Mouse (Mus musculus): ENCODE data around the gene Myo10. TPM values are rescaled to one million over a fixed set of nuclear protein-coding genes. Genes with fewer than 3 reads are reported as not detected.

Gene Myo10
- polyA plus RNA-seq, 1 experiment from 2014 or later, result 7.1 TPM

DNA sequence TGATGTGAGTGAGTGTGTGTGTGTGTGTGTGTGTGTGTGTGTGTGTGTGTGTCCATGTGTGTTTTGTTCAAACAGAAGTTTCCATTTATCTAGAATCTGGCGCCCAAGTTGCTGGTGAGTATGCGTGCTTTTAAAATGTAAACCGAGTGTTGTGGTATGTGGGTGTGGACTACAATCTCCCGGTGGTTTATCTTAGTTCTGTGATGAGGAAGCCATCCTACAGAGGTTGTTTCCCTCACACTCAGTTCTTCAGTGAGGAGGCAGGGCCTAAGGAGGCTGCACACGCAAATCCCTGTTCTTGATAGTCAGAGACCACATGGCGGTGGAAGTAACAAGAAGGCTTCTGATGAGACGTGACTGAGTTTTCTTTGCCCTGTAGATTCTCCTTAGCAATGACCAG is 73.6 kb downstream of the Myo10 start:
- no peak for ATAC-seq
- 37% methylated on average over 7 of the region's 7 CpGs for WGBS (ENCODE audit: insufficient replicate concordance)
- Histone ChIP-seq H3K9ac (no peak overlapping the region), H3K4me2 (no peak overlapping the region), H3K36me3 (no peaks in the 10 kb centered on the region), H3K27ac (no peak overlapping the region), H3K27me3 (replicated peaks) (no peaks in the 10 kb centered on the region), H3K9me3 (replicated peaks) (no peaks in the 10 kb centered on the region), H3K4me3 (no peak overlapping the region), H3K4me1 (peaks cover 16% of the 10 kb centered on the region)

DNA sequence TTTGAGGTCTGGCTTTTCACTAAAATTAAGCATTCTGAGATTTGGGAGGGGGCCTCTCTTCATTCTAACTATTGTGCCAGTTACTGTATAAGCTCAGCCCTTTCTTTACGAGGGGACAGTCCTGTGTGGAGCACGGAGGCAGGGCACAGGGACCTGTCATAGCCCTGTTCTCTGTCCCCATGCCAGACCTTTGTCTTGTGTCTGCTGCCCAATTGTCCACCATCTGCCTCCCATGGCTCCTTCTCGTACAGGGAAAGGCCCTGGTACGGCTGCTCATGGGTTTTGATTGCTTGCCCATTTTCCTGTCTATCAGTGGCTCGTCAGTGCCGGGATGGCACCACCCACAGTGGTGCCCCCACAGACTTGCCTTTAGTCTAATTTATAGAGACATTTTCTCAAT is 74.3 kb downstream of the Myo10 start:
- Histone ChIP-seq H3K27ac (no peak overlapping the region), H3K4me1 (peaks cover 16% of the 10 kb centered on the region), H3K9ac (no peak overlapping the region), H3K36me3 (peaks cover 3% of the 10 kb centered on the region; the same call in 1 of the 2 replicates), H3K4me2 (no peak overlapping the region), H3K4me3 (no peak overlapping the region), H3K27me3 (replicated peaks) (no peaks in the 10 kb centered on the region), H3K9me3 (replicated peaks) (no peaks in the 10 kb centered on the region)
- WGBS (ENCODE audit: insufficient replicate concordance), result 77% methylated on average over 6 of the region's 6 CpGs
- no peak for ATAC-seq

DNA sequence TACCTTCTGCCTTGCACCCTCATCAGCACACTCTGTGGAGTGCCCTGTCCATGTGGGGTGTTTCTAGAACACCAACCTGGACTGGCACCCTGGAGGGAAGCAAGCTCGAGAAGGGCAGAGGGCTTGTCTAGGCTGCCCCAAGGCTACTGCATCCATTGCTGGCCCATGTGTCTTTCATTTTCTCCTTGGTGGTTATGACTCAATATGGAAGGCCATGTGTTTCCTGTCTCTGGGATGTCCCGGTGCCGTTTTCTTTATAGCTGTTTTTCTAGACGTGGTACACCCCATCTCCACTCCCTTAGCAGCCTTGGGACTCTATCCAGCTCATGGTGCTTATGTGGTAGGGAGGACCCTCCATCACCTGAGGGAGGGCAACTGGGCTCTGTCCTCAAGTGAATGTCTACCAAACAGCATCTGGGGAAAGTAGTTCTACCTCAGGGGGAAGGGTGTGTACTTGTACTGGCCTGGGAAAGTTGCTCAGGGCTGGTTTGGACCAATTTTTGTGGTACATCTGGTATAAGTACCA is 76.8 kb downstream of the Myo10 start:
- Histone ChIP-seq H3K4me2 (no peak overlapping the region), H3K4me1 (peaks cover 7% of the 10 kb centered on the region; the same call in 1 of the 2 replicates), H3K27ac (no peak overlapping the region), H3K27me3 (replicated peaks) (no peaks in the 10 kb centered on the region), H3K36me3 (peaks cover 16% of the 10 kb centered on the region), H3K4me3 (no peak overlapping the region), H3K9ac (no peak overlapping the region), H3K9me3 (replicated peaks) (no peaks in the 10 kb centered on the region; the same call in 1 of the 2 replicates)
- WGBS (ENCODE audit: insufficient replicate concordance), result 38% methylated on average over 4 of the region's 4 CpGs
- ATAC-seq, result no peak

- no peak for ATAC-seq
These were observed 80.3 kb downstream of the Myo10 start for GRCm38 (mm10) chr15:25702602-25703001.

GRCm38 (mm10) chr15:25704809-25705585 is 82.7 kb downstream of the Myo10 start:
- H3K4me3 ChIP-seq, result no peak overlapping the region
- H3K4me2 ChIP-seq, result no peak overlapping the region
- 84% methylated on average over 11 of the region's 11 CpGs for WGBS (ENCODE audit: insufficient replicate concordance)
- no peak overlapping the region for H3K27ac ChIP-seq
- no peaks in the 10 kb centered on the region; the same call in 1 of the 2 replicates for H3K9me3 ChIP-seq (replicated peaks)
- no peaks in the 10 kb centered on the region for H3K27me3 ChIP-seq (replicated peaks)
- H3K4me1 ChIP-seq, result no peaks in the 10 kb centered on the region
- peaks cover 19% of the 10 kb centered on the region for H3K36me3 ChIP-seq
- ATAC-seq, result no peak
- no peak overlapping the region for H3K9ac ChIP-seq

More at GRCm38 (mm10) chr15:25702602-25703001, 80.3 kb downstream of the Myo10 start:
- Histone ChIP-seq H3K4me3 (no peak overlapping the region), H3K36me3 (peaks cover 19% of the 10 kb centered on the region), H3K4me1 (no peaks in the 10 kb centered on the region), H3K9me3 (replicated peaks) (no peaks in the 10 kb centered on the region; the same call in 1 of the 2 replicates), H3K4me2 (no peak overlapping the region), H3K9ac (no peak overlapping the region), H3K27ac (no peak overlapping the region), H3K27me3 (replicated peaks) (no peaks in the 10 kb centered on the region)
- 89% methylated on average over 5 of the region's 5 CpGs for WGBS (ENCODE audit: insufficient replicate concordance)

GRCm38 (mm10) chr15:25706874-25707554 is 84.7 kb downstream of the Myo10 start:
- Histone ChIP-seq H3K9ac (no peak overlapping the region), H3K27me3 (replicated peaks) (no peaks in the 10 kb centered on the region), H3K27ac (no peak overlapping the region), H3K4me3 (no peak overlapping the region), H3K9me3 (replicated peaks) (no peaks in the 10 kb centered on the region; the same call in 1 of the 2 replicates), H3K4me1 (no peaks in the 10 kb centered on the region), H3K36me3 (peaks cover 14% of the 10 kb centered on the region), H3K4me2 (no peak overlapping the region)
- WGBS (ENCODE audit: insufficient replicate concordance), result 76% methylated on average over 19 of the region's 19 CpGs
- ATAC-seq, result no peak

DNA sequence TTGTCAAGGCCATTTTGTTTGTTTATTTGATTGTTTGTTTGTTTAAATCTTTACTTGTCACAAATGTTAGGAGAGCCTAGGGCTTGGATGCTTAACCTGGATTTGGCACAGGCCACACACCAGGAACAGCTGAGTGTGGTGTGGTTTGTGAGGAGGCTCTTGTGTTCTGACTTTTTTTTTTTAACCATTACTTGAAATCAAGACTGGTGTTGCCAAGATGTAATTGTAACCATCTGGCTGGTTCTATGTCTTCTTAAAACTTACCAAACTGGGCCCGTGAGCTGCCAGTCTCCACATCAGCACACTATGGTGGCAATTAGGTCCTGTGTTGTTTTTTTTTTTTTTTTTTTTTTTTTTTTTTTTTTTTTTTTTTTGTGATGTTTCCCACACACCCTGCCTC is 85.6 kb downstream of the Myo10 start:
- H3K9me3 ChIP-seq (replicated peaks), result no peaks in the 10 kb centered on the region
- H3K36me3 ChIP-seq, result peaks cover 5% of the 10 kb centered on the region; the same call in 1 of the 2 replicates
- H3K9ac ChIP-seq, result no peak overlapping the region
- ATAC-seq, result no peak
- no peaks in the 10 kb centered on the region for H3K4me1 ChIP-seq
- H3K27me3 ChIP-seq (replicated peaks), result no peaks in the 10 kb centered on the region
- H3K27ac ChIP-seq, result no peak overlapping the region
- no peak overlapping the region for H3K4me3 ChIP-seq
- H3K4me2 ChIP-seq, result no peak overlapping the region
- 67% methylated on average over 1 of the region's 1 CpGs for WGBS (ENCODE audit: insufficient replicate concordance)

DNA sequence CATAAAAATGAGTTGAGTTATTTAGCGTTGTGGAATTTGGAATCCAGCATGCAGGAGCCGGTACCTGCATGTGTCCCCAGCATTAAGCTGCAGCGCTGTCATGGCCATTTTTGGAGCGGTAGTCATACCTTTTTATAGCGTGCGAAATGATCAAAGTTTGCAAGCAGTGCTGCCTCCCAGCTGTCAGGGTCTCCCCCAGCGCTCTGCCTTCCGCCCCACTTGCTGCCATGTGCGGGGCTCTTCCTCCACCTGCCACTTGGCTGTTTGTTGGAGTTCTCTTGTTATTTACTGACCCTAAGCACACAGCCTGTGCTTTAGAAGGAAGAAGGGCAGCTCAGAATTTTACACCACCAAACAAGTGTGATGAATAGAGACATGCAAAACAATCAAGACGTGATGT is 88.6 kb downstream of the Myo10 start:
- Histone ChIP-seq H3K4me2 (no peak overlapping the region), H3K4me1 (peaks cover 7% of the 10 kb centered on the region), H3K27me3 (replicated peaks) (no peaks in the 10 kb centered on the region), H3K4me3 (no peak overlapping the region), H3K27ac (no peak overlapping the region), H3K9me3 (replicated peaks) (no peaks in the 10 kb centered on the region), H3K36me3 (peaks cover 4% of the 10 kb centered on the region; the same call in 1 of the 2 replicates), H3K9ac (no peak overlapping the region)
- WGBS (ENCODE audit: insufficient replicate concordance), result 81% methylated on average over 10 of the region's 10 CpGs
- no peak for ATAC-seq

- Histone ChIP-seq H3K27ac (no peak overlapping the region), H3K4me2 (no peak overlapping the region), H3K4me1 (peaks cover 8% of the 10 kb centered on the region), H3K4me3 (no peak overlapping the region), H3K9me3 (replicated peaks) (no peaks in the 10 kb centered on the region), H3K27me3 (replicated peaks) (no peaks in the 10 kb centered on the region), H3K9ac (no peak overlapping the region), H3K36me3 (peaks cover 4% of the 10 kb centered on the region; the same call in 1 of the 2 replicates)
- no peak for ATAC-seq
- WGBS (ENCODE audit: insufficient replicate concordance), result 64% methylated on average over 4 of the region's 4 CpGs
These were observed 90.6 kb downstream of the Myo10 start for GRCm38 (mm10) chr15:25712877-25713276.

- H3K4me2 ChIP-seq, result no peak overlapping the region
- no peak for ATAC-seq
These were observed 91.4 kb downstream of the Myo10 start for GRCm38 (mm10) chr15:25713587-25714361.

DNA sequence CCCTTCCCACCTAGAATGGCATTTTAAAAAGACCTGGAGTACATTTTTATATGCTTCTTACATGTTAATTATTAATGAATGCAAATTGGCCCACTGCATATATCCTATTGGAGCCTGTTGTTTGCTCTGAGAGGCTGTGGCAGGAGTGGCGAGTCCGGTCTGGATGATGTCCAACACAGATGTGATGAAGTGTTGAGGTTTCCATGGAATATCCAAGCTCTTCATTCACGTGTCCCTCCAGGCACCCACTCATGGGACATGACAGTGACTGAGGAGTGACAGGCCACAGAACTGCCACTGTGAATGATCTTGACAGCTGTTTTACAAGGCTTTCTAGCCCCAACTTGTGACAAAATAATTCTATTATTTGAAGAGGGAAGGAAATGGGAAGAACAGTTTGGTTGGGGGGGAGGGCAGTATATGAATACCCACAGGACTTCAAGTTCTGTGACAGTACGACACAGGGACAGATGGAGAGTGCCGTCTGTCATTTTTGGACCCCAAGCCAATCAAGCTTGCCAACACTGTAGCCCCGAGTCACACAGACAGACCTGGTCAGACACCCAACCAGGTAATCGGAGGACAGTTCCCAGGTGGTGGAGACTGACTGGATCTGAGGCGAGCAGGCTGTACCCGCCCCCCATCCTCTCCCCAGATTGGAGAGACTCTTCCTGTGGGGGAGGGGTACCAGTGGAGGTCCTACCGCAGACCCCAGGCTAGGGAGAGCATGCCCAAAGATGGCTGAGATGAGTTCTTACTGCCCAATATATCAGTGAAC is 93.1 kb downstream of the Myo10 start:
- Histone ChIP-seq H3K9ac (no peak overlapping the region), H3K4me1 (peaks cover 8% of the 10 kb centered on the region), H3K9me3 (replicated peaks) (no peaks in the 10 kb centered on the region), H3K36me3 (0 out of 2 replicates have a peak, but pooled peaks cover 4% of the 10 kb centered on the region), H3K27ac (no peak overlapping the region), H3K4me2 (no peak overlapping the region), H3K4me3 (no peak overlapping the region), H3K27me3 (replicated peaks) (no peaks in the 10 kb centered on the region)
- 63% methylated on average over 10 of the region's 10 CpGs for WGBS (ENCODE audit: insufficient replicate concordance)
- ATAC-seq, result peak; percentile 25; the same call in 1 of the 2 replicates

More at GRCm38 (mm10) chr15:25713587-25714361, 91.4 kb downstream of the Myo10 start:
- peaks cover 8% of the 10 kb centered on the region for H3K4me1 ChIP-seq
- H3K4me3 ChIP-seq, result no peak overlapping the region
- H3K27ac ChIP-seq, result no peak overlapping the region
- H3K9ac ChIP-seq, result no peak overlapping the region
- H3K36me3 ChIP-seq, result peaks cover 4% of the 10 kb centered on the region; the same call in 1 of the 2 replicates
- WGBS (ENCODE audit: insufficient replicate concordance), result 77% methylated on average over 38 of the region's 38 CpGs
- H3K27me3 ChIP-seq (replicated peaks), result no peaks in the 10 kb centered on the region
- H3K9me3 ChIP-seq (replicated peaks), result no peaks in the 10 kb centered on the region
